Mouse (Mus musculus) CH12.LX (cell line): ENCODE measurements around the gene Fam210b. TPM values are rescaled to one million over a fixed set of nuclear protein-coding genes. Genes with fewer than 3 reads are reported as not detected.

ENCODE experiments used
- DNase-seq: peaks from one replicate; pipeline ENCODE4 v3.0.0-alpha.2; 2013; ENCODE audit errors: extremely low read depth
- H3K27ac ChIP-seq: 2 replicates; pipeline ENCODE4 v1.5.1; 2012; ENCODE audit warnings: low read depth, mild to moderate bottlenecking, control low read depth, moderate library complexity; ENCODE audit not compliant: insufficient read depth
- H3K27me3 ChIP-seq: replicated peaks from 2 replicates; pipeline ENCODE3; 2012; ENCODE audit warnings: inconsistent platforms
- H3K36me3 ChIP-seq, 2 experiments: replicated peaks in 1 of 2; 2 replicates each; pipeline versions ENCODE3 to v1.6.1; 2012; ENCODE audit warnings: inconsistent platforms in 1 of 2, low read length in 1 of 2, mild to moderate bottlenecking in 1 of 2, mixed read lengths in 1 of 2, moderate library complexity in 1 of 2; ENCODE audit not compliant: control insufficient read depth in 1 of 2, insufficient read depth in 1 of 2
- H3K4me1 ChIP-seq, 2 experiments: 2 replicates each; pipeline ENCODE4 v1.6.1; 2012; ENCODE audit warnings: inconsistent platforms in 1 of 2, moderate library complexity in 1 of 2; ENCODE audit not compliant: insufficient read depth in 2 of 2, control insufficient read depth in 1 of 2
- H3K4me2 ChIP-seq: 2 replicates; pipeline ENCODE4 v1.6.1; 2012; ENCODE audit warnings: low read depth, mild to moderate bottlenecking, control low read depth; ENCODE audit not compliant: poor library complexity, insufficient read depth, severe bottlenecking
- H3K4me3 ChIP-seq, 3 experiments: fragments of 150-350 bp in 1 of 3; sonication (generic) in 1 of 3; replicated peaks in 1 of 3; 2 replicates each; pipeline versions ENCODE3 to v1.5.1; 2011 to 2012; ENCODE audit warnings: low read depth in 2 of 3, low read length in 2 of 3, mild to moderate bottlenecking in 2 of 3, moderate library complexity in 2 of 3, control low read depth in 1 of 3, improper control_type of control experiment in 1 of 3, inconsistent platforms in 1 of 3, mixed read lengths in 1 of 3; ENCODE audit not compliant: poor library complexity in 1 of 3
- H3K79me2 ChIP-seq: replicated peaks from 2 replicates; pipeline ENCODE4 v1.6.1; 2012; ENCODE audit warnings: mild to moderate bottlenecking, moderate library complexity; ENCODE audit not compliant: control insufficient read depth, poor library complexity, insufficient read depth, severe bottlenecking; ENCODE audit errors: extremely low read depth
- H3K9ac ChIP-seq: 2 replicates; pipeline ENCODE4 v1.6.1; 2012; ENCODE audit warnings: low read depth, mild to moderate bottlenecking, control low read depth, moderate library complexity; ENCODE audit not compliant: insufficient read depth
- H3K9me3 ChIP-seq: replicated peaks from 2 replicates; pipeline ENCODE3; 2012; ENCODE audit warnings: low read length, inconsistent platforms, mixed read lengths
- BHLHE40 ChIP-seq: IDR thresholded peaks from 2 replicates; pipeline ENCODE4 v1.6.1; 2011; ENCODE audit warnings: mild to moderate bottlenecking, low read depth, low read length, improper control_type of control experiment
- CHD1 ChIP-seq: IDR thresholded peaks from 2 replicates; pipeline ENCODE4 v1.6.1; 2012; ENCODE audit warnings: low read depth, low read length, improper control_type of control experiment, inconsistent platforms
- CHD2 ChIP-seq: IDR thresholded peaks from 2 replicates; pipeline ENCODE4 v1.6.1; 2011; ENCODE audit warnings: low read length, improper control_type of control experiment
- E2F4 ChIP-seq: IDR thresholded peaks from 2 replicates; pipeline ENCODE4 v1.6.1; 2011; ENCODE audit warnings: low read depth, low read length, improper control_type of control experiment; ENCODE audit not compliant: insufficient replicate concordance
- ELF1 ChIP-seq: IDR thresholded peaks from 2 replicates; pipeline ENCODE4 v1.6.1; 2014; ENCODE audit warnings: low read depth, mild to moderate bottlenecking, inconsistent platforms, low read length, improper control_type of control experiment
- EP300 ChIP-seq: IDR thresholded peaks from 2 replicates; pipeline ENCODE4 v1.6.1; 2011; ENCODE audit warnings: low read length, improper control_type of control experiment
- ETS1 ChIP-seq: conservative IDR thresholded peaks from 2 replicates; pipeline ENCODE4 v1.6.1; 2012; ENCODE audit warnings: low read depth, mild to moderate bottlenecking, inconsistent platforms, low read length, improper control_type of control experiment, moderate library complexity
- GABPA ChIP-seq: IDR thresholded peaks from 2 replicates; pipeline ENCODE4 v1.6.1; 2012; ENCODE audit warnings: low read depth, low read length, improper control_type of control experiment, inconsistent platforms; ENCODE audit not compliant: insufficient replicate concordance
- HCFC1 ChIP-seq: IDR thresholded peaks from 2 replicates; pipeline ENCODE4 v1.6.1; 2012; ENCODE audit warnings: low read depth, mild to moderate bottlenecking, inconsistent platforms, low read length, improper control_type of control experiment
- IRF4 ChIP-seq: IDR thresholded peaks from 2 replicates; pipeline ENCODE4 v1.6.1; 2014; ENCODE audit warnings: low read depth, mild to moderate bottlenecking, inconsistent platforms, low read length, improper control_type of control experiment
- JUN ChIP-seq: IDR thresholded peaks from 2 replicates; pipeline ENCODE4 v1.6.1; 2011; ENCODE audit warnings: low read depth, mild to moderate bottlenecking, low read length, improper control_type of control experiment, moderate library complexity; ENCODE audit not compliant: insufficient read depth
- JUND ChIP-seq: conservative IDR thresholded peaks from 2 replicates; pipeline ENCODE4 v1.6.1; 2011; ENCODE audit warnings: low read depth, low read length, improper control_type of control experiment
- MAFK ChIP-seq: IDR thresholded peaks from 2 replicates; pipeline ENCODE4 v1.6.1; 2011; ENCODE audit warnings: low read length, improper control_type of control experiment; ENCODE audit not compliant: insufficient replicate concordance
- MAX ChIP-seq: IDR thresholded peaks from 2 replicates; pipeline ENCODE4 v1.6.1; 2011; ENCODE audit warnings: low read length, improper control_type of control experiment
- MAZ ChIP-seq: IDR thresholded peaks from 2 replicates; pipeline ENCODE4 v1.6.1; 2012; ENCODE audit warnings: low read depth, mild to moderate bottlenecking, inconsistent platforms, low read length, improper control_type of control experiment, moderate library complexity
- MEF2A ChIP-seq: IDR thresholded peaks from 2 replicates; pipeline ENCODE4 v1.6.1; 2014; ENCODE audit warnings: low read depth, mild to moderate bottlenecking, inconsistent platforms, low read length, improper control_type of control experiment, borderline replicate concordance
- MXI1 ChIP-seq: IDR thresholded peaks from 2 replicates; pipeline ENCODE4 v1.6.1; 2011; ENCODE audit warnings: mild to moderate bottlenecking, low read depth, low read length, improper control_type of control experiment
- MYC ChIP-seq: IDR thresholded peaks from 2 replicates; pipeline ENCODE4 v1.6.1; 2011; ENCODE audit warnings: low read depth, mild to moderate bottlenecking, improper control_type of control experiment, low read length
- NELFE ChIP-seq: IDR thresholded peaks from 2 replicates; pipeline ENCODE4 v1.6.1; 2011; ENCODE audit warnings: low read depth, low read length, improper control_type of control experiment
- PAX5 ChIP-seq: IDR thresholded peaks from 2 replicates; pipeline ENCODE4 v1.6.1; 2012; ENCODE audit warnings: low read length, inconsistent platforms, mixed read lengths
- POLR2A ChIP-seq: IDR thresholded peaks from 2 replicates; pipeline ENCODE4 v1.6.1; 2011; ENCODE audit warnings: low read depth, mild to moderate bottlenecking, improper control_type of control experiment, low read length
- POLR2AphosphoS2 ChIP-seq: IDR thresholded peaks from 2 replicates; pipeline ENCODE4 v1.6.1; 2011; ENCODE audit warnings: low read depth, low read length, improper control_type of control experiment
- RAD21 ChIP-seq: IDR thresholded peaks from 2 replicates; pipeline ENCODE4 v1.6.1; 2011; ENCODE audit warnings: low read depth, mild to moderate bottlenecking, low read length, improper control_type of control experiment, moderate library complexity
- SMC3 ChIP-seq: IDR thresholded peaks from 2 replicates; pipeline ENCODE4 v1.6.1; 2011; ENCODE audit warnings: low read depth, low read length, improper control_type of control experiment
- TBP ChIP-seq: conservative IDR thresholded peaks from 2 replicates; pipeline ENCODE4 v1.6.1; 2011; ENCODE audit warnings: low read depth, low read length, improper control_type of control experiment
- TCF12 ChIP-seq: IDR thresholded peaks from 2 replicates; pipeline ENCODE4 v1.6.1; 2014; ENCODE audit warnings: low read depth, mild to moderate bottlenecking, inconsistent platforms, low read length, improper control_type of control experiment
- UBTF ChIP-seq: IDR thresholded peaks from 2 replicates; pipeline ENCODE4 v1.6.1; 2012; ENCODE audit warnings: low read depth, mild to moderate bottlenecking, inconsistent platforms, low read length, improper control_type of control experiment, moderate library complexity
- USF1 ChIP-seq: IDR thresholded peaks from 2 replicates; pipeline ENCODE4 v1.6.1; 2014; ENCODE audit warnings: low read depth, mild to moderate bottlenecking, inconsistent platforms, low read length, improper control_type of control experiment
- ZC3H11A ChIP-seq: IDR thresholded peaks from 2 replicates; pipeline ENCODE4 v1.6.1; 2012; ENCODE audit warnings: low read depth, mild to moderate bottlenecking, inconsistent platforms, low read length, improper control_type of control experiment
- ZKSCAN1 ChIP-seq: IDR thresholded peaks from 2 replicates; pipeline ENCODE4 v1.6.1; 2012; ENCODE audit warnings: low read depth, inconsistent platforms, low read length, improper control_type of control experiment, borderline replicate concordance
- ZMIZ1 ChIP-seq: IDR thresholded peaks from 2 replicates; pipeline ENCODE4 v1.6.1; 2012; ENCODE audit warnings: low read depth, mild to moderate bottlenecking, inconsistent platforms, low read length, improper control_type of control experiment
- ZNF384 ChIP-seq: IDR thresholded peaks from 2 replicates; pipeline ENCODE4 v1.6.1; 2012; ENCODE audit warnings: low read depth, low read length, improper control_type of control experiment, inconsistent platforms
- dilution Hi-C: fragments of 300-500 bp; cut with MboI; formaldehyde crosslinking; loops from 2 replicates; pipeline ENCODE4 v1.14.3; 2020; ENCODE audit warnings: low sequenced_read_pairs; ENCODE audit not compliant: extremely low pct_unique_long_range_greater_than_20kb, extremely low pct_ligation_motif_present
- in situ Hi-C: fragments of 300-500 bp; cut with MboI; formaldehyde crosslinking; loops from 3 replicates; pipeline ENCODE4 v1.14.3; 2019; ENCODE audit warnings: low sequenced_read_pairs, low pct_ligation_motif_present, low pct_unique_long_range_greater_than_20kb, mixed read lengths
- polyA plus RNA-seq: library from polyadenylated mRNA; unstranded; fragments of >175 nt; gene quantifications from 2 replicates; pipeline ENCODE4 v1.2.1, GENCODE M21; 2012; ENCODE audit warnings: low read depth; ENCODE audit not compliant: insufficient read length
- total RNA-seq, 2 experiments: library from RNA; depleted of rRNA; stranded (reverse); fragments of 300-350 nt in 1 of 2; fragments of >200 nt in 1 of 2; gene quantifications; 2 replicates each; pipeline ENCODE4 v1.2.3; 2012 to 2014

Fam210b gene
- total and polyA plus RNA-seq, 3 experiments, result 0.68 to 1.5 (median 1.2) TPM

DNA sequence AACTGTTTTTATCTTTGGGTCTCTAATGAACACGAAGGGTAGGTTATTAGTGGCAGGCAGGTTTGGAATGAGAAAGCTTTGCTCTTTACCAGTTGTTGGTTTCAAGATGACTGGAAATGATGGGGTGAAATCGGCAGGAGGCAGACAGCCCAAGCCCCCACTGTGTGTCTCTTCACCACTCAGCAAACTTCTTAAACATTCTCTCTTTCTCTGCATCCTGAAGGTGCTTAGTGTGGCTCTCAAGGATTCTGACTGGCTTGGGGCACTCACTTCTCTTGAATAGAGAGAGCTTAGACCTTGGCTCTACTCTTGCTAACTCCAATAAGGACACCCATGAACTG, 48.7 kb downstream of the Fam210b start:
- Histone ChIP-seq H3K9ac (peak overlapping the region; percentile 61), H3K79me2 (0 out of 2 replicates have a peak, but pooled peaks cover 3% of the 10 kb centered on the region), H3K4me1 (peaks cover 12 to 71% of the 10 kb centered on the region in 2 experiments), H3K36me3 (peaks cover 0 to 18% of the 10 kb centered on the region in 2 experiments), H3K27me3 (no peaks in the 10 kb centered on the region), H3K4me3 (peak overlapping the region; percentile 58 to 75 (median 58)), H3K4me2 (peak overlapping the region; percentile 70), H3K27ac (peak overlapping the region; percentile 51; the same call in 1 of the 2 replicates), H3K9me3 (peaks cover 7% of the 10 kb centered on the region)
- dilution Hi-C loops (no loop called here), in situ Hi-C loops (no loop called here)
- TF ChIP-seq GABPA (no peak), CHD1 (no peak), MYC (no peak), HCFC1 (no peak), E2F4 (no peak), TCF12 (no peak), SMC3 (no peak), PAX5 (no peak), TBP (no peak), JUN (peak; percentile 69), POLR2AphosphoS2 (no peak), MAFK (no peak), ZMIZ1 (no peak), POLR2A (no peak), UBTF (no peak), EP300 (peak; percentile 84), RAD21 (no peak), ZKSCAN1 (peak; percentile 61), ELF1 (no peak), NELFE (no peak), BHLHE40 (peak; percentile 47; the same call in 1 of the 2 replicates), MAZ (no peak; the same call in 1 of the 2 replicates), MAX (no peak), CHD2 (no peak), ZC3H11A (no peak), IRF4 (peak; percentile 90), ZNF384 (no peak), MEF2A (no peak), MXI1 (no peak), USF1 (no peak), JUND (peak; percentile 83), ETS1 (no peak; the same call in 1 of the 2 replicates)
- DNase-seq, result peak; percentile 70
